ENCODE assay signal across 9 mouse cellular contexts in genomic region chr3:37952251-37952650, GRCm38 (mm10).
"Had no signal": no experiment of that assay in that cellular context is flagged by ENCODE, and none has a peak within 500 bp of the region (broad histone marks: within the 10 kb centered on the region; RNA-seq: fewer than 3 reads in every experiment).

No protein-coding gene starts in this region.

- H3K36me3 ChIP-seq: lung, embryonic 15.5 days; midbrain, embryonic 12.5 days; neural tube, embryonic 12.5 days; stomach, embryonic 15.5 days had no signal

- H3K27ac ChIP-seq: lung, embryonic 15.5 days; macrophage; midbrain, embryonic 12.5 days; neural tube, embryonic 12.5 days; stomach, embryonic 15.5 days; stomach, postnatal 0 days had no signal

- H3K4me3 ChIP-seq: lung, embryonic 15.5 days; megakaryocyte, embryonic 14.5 days; midbrain, embryonic 12.5 days; neural tube, embryonic 12.5 days; stomach, embryonic 15.5 days had no signal

- H3K9me3 ChIP-seq: lung, embryonic 15.5 days; midbrain, embryonic 12.5 days; neural tube, embryonic 12.5 days; stomach, embryonic 15.5 days had no signal

- H3K4me2 ChIP-seq: lung, embryonic 15.5 days; midbrain, embryonic 12.5 days; neural tube, embryonic 12.5 days; stomach, embryonic 15.5 days had no signal

- DNase-seq: lung, adult 2 months had no signal

- H3K9ac ChIP-seq: liver, postnatal 0 days; lung, embryonic 15.5 days; midbrain, embryonic 12.5 days; neural tube, embryonic 12.5 days; stomach, embryonic 15.5 days had no signal

- H3K4me1 ChIP-seq: lung, embryonic 15.5 days; midbrain, embryonic 12.5 days; neural tube, embryonic 12.5 days; stomach, embryonic 15.5 days had no signal

- H3K27me3 ChIP-seq: lung, embryonic 15.5 days; midbrain, embryonic 12.5 days; neural tube, embryonic 12.5 days; stomach, embryonic 15.5 days had no signal
